Mouse (Mus musculus) cerebellum, adult (tissue): ENCODE results near the gene 2310011J03Rik.

Experiments
- ATAC-seq: cut with Nextera tagmentation; 2 replicates; pipeline ENCODE4 v1.9.2; 2017; ENCODE audit warnings: mild to moderate bottlenecking, moderate library complexity, mixed read lengths; ENCODE audit not compliant: insufficient number of reproducible peaks, low FRiP score, low TSS enrichment

The 2310011J03Rik gene

GRCm38 (mm10) chr10:80271870-80272585, 48.3 kb downstream of the 2310011J03Rik start:
- no peak for ATAC-seq

DNA sequence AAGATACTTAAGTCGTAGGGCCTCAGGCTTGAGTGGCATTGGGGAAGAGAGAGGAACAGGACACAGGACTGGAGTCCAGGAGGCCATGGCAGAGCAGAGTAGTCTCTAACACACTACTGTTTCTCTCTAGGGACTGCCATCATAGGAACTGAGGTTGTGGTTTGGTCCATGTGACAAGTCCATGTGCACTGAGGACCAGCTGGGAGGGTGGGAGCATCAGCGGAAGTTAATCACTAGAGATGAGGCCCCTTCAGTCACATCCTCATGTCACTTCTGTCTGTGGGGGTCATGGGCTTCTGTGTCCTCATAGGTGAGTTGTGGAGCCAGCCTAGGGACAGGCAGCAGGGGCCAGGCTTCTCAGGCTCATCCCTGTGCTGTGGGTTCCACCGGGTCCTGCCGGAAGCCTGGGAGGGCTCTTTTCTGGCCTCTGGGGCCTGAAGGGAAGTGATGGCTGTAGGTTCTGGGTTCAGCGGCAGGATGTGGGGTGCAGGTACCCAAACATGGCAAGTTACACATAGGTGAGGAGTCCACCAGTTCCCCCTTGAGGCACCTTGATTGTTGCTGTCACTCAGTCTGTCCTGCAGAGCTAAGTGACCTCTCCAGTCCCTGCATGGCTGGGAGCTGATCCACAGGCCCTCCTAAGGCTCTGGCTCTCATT, 49.0 kb downstream of the 2310011J03Rik start:
- no peak for ATAC-seq

- ATAC-seq = no peak
Measured at GRCm38 (mm10) chr10:80270734-80271181, 49.6 kb downstream of the 2310011J03Rik start.

DNA sequence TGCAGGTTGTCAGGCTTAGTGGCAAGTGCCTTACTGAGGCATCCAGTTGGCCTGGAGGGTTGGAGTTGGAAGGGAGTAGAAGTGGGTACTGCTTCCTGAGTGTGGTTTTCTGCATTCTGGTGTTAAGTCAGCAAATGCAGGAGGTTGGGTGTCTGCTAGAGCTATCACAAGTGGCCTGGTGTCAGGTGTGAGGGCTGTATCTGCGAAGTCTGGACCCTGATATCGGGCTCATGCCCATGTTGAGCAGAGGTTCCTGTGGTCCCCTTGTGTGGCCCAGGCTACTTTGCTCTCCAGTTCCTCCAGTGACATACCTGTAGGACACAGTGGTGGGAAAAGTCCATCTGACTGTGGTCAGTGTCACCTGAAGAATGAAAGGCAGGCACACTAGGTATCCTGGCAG, 50.2 kb downstream of the 2310011J03Rik start:
- ATAC-seq = no peak
